Mouse (Mus musculus): ENCODE results near the gene Tuba3a. TPM values are rescaled to one million over a fixed set of nuclear protein-coding genes. Genes with fewer than 3 reads are reported as not detected.

Gene Tuba3a
- total RNA-seq, 1 experiment, result 84.8 TPM

DNA sequence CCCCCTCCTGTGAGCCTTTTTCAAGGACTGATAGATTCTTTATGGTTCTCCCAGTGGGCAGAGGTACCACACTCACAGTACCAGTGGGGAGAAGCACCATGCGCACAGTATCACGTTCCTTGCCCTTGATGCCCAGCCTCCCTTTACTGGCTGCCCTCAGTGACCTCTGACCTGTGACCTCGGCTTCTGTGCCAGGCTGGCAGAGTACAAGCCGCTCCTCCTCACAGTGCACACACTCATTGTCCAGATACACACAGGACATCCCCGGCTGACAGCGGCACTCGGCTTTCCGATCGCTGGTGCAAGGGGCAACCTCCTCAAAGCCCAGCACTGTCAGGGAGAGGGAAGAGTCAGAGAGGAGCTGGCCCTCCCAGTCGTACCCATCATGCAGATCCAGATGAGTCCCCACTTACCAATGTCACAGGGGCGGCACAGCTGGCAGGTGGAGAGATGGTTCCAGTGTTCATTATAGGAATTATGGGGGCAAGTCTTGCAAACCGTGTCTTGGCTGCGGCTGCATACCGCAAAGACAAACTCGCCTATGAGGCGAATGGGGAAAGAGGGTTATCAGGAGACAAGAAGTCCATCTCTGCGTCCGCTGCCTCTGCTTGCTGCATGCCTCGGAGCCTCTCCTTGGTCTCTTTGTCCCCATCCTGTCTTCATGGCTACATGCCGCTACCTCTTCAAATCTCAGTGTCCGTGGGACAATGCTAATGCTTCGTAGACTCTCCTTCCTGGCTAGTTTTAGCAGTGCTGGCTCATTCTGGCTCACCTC is 26.9 kb upstream of the Tuba3a start:
- in situ Hi-C loops (cut with MboI; ENCODE audit: low sequenced_read_pairs in 2 of 2, unreplicated experiment in 2 of 2), result no loop called here
- Histone ChIP-seq H3K4me1 (ENCODE audit: control insufficient read depth in 2 of 2, insufficient read depth in 2 of 2, low read length in 2 of 2, poor library complexity in 1 of 2) (peaks cover 0 to 19% of the 10 kb centered on the region in 2 experiments; a peak in 2 of 4 replicates), H3K4me3 (ENCODE audit: insufficient read depth in 1 of 2, low read depth in 1 of 2, low read length in 2 of 2, poor library complexity in 1 of 2, severe bottlenecking in 1 of 2) (peak overlapping the region; percentile 55 to 60; a peak in 3 of 4 replicates)

DNA sequence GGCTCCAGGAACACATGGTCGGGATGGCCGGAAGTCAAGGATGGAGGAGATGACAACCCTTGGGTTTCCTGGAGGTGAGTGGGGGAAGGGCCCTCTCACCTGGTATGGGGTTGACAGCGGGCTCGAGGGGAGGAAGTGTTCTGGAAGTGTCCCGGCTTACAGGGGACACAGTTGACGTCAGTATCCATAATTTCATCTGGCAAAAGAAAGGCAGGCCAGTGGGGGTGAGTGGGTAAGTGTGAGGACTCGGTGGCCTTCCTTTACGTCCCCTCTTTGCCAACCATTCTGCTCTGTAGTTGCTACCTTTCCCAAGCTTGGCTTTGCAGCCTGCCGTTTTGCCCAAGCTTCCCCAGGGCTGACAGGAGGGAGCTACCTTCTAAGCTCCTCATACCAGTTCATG is 26.3 kb upstream of the Tuba3a start:
- peaks cover 0 to 19% of the 10 kb centered on the region in 2 experiments; a peak in 2 of 4 replicates for H3K4me1 ChIP-seq (ENCODE audit: control insufficient read depth in 2 of 2, insufficient read depth in 2 of 2, low read length in 2 of 2, poor library complexity in 1 of 2)
- no peak for TF ChIP-seq MAFK (IDR thresholded peaks at IDR 0.05; ENCODE audit: insufficient read depth, low read depth, low read length)
- TF ChIP-seq ZC3H11A (IDR thresholded peaks at IDR 0.05; ENCODE audit: borderline replicate concordance, low read depth, low read length), result no peak
- no peak for TF ChIP-seq CHD2 (IDR thresholded peaks at IDR 0.05; ENCODE audit: low read depth, low read length)
- no peak for TF ChIP-seq ZNF384 (IDR thresholded peaks at IDR 0.05; ENCODE audit: low read depth, low read length)
- no peak for TF ChIP-seq HCFC1 (IDR thresholded peaks at IDR 0.05; ENCODE audit: borderline replicate concordance, insufficient read depth, low read length)
- H3K9ac ChIP-seq (ENCODE audit: insufficient read depth, low read depth, low read length, poor library complexity, severe bottlenecking), result no peak overlapping the region
- H3K36me3 ChIP-seq (ENCODE audit: control insufficient read depth, insufficient read depth, low read length, poor library complexity, severe bottlenecking), result no peaks in the 10 kb centered on the region
- no peaks in the 10 kb centered on the region for H3K9me3 ChIP-seq (ENCODE audit: control insufficient read depth, insufficient read depth, low read depth, low read length)
- no peak for DNase-seq (ENCODE audit: low read depth, low spot score)
- H3K4me3 ChIP-seq (ENCODE audit: insufficient read depth in 1 of 2, low read depth in 1 of 2, low read length in 2 of 2, poor library complexity in 1 of 2, severe bottlenecking in 1 of 2), result no peak overlapping the region
- H3K27ac ChIP-seq (ENCODE audit: insufficient read depth, low read depth, low read length, poor library complexity, severe bottlenecking), result no peak overlapping the region
- in situ Hi-C loops (cut with MboI; ENCODE audit: low sequenced_read_pairs in 2 of 2, unreplicated experiment in 2 of 2), result no loop called here

More for the DNA sequence above, 26.9 kb upstream of the Tuba3a start:
- Histone ChIP-seq H3K9ac (ENCODE audit: insufficient read depth, low read depth, low read length, poor library complexity, severe bottlenecking) (no peak overlapping the region), H3K9me3 (ENCODE audit: control insufficient read depth, insufficient read depth, low read depth, low read length) (no peaks in the 10 kb centered on the region), H3K27ac (ENCODE audit: insufficient read depth, low read depth, low read length, poor library complexity, severe bottlenecking) (no peak overlapping the region), H3K36me3 (ENCODE audit: control insufficient read depth, insufficient read depth, low read length, poor library complexity, severe bottlenecking) (no peaks in the 10 kb centered on the region)
- no peak for TF ChIP-seq MAFK (IDR thresholded peaks at IDR 0.05; ENCODE audit: insufficient read depth, low read depth, low read length)
- no peak for TF ChIP-seq ZC3H11A (IDR thresholded peaks at IDR 0.05; ENCODE audit: borderline replicate concordance, low read depth, low read length)
- no peak for TF ChIP-seq CHD2 (IDR thresholded peaks at IDR 0.05; ENCODE audit: low read depth, low read length)
- no peak for TF ChIP-seq ZNF384 (IDR thresholded peaks at IDR 0.05; ENCODE audit: low read depth, low read length)
- TF ChIP-seq HCFC1 (IDR thresholded peaks at IDR 0.05; ENCODE audit: borderline replicate concordance, insufficient read depth, low read length), result no peak
- DNase-seq (ENCODE audit: low read depth, low spot score), result no peak

DNA sequence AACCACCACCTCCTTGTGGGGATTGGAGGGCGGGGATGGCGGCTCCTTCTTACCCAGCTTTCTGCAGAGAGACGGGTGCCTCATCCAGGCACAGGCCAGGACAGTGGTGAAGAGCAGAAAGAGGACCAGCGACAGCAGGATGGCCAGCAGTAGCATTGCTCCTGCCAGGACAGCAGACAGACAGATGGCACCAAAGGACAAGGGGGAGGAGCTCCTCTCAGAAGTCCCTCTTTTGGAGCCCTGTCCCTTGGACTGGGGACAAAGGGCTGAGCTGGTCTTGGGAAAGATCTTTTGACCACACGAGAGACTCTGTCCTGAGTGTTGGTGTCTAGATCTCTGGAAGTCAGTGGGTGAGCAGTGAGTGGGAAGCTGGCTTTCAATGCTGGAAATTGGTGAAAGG is 23.6 kb upstream of the Tuba3a start:
- in situ Hi-C loops (cut with MboI; ENCODE audit: low sequenced_read_pairs in 2 of 2, unreplicated experiment in 2 of 2), result no loop called here
- Histone ChIP-seq H3K4me1 (ENCODE audit: control insufficient read depth in 2 of 2, insufficient read depth in 2 of 2, low read length in 2 of 2, poor library complexity in 1 of 2) (peaks cover 0 to 16% of the 10 kb centered on the region in 2 experiments; a peak in 2 of 4 replicates), H3K9ac (ENCODE audit: insufficient read depth, low read depth, low read length, poor library complexity, severe bottlenecking) (no peak overlapping the region), H3K27ac (ENCODE audit: insufficient read depth, low read depth, low read length, poor library complexity, severe bottlenecking) (no peak overlapping the region), H3K36me3 (ENCODE audit: control insufficient read depth, insufficient read depth, low read length, poor library complexity, severe bottlenecking) (no peaks in the 10 kb centered on the region), H3K4me3 (ENCODE audit: insufficient read depth in 1 of 2, low read depth in 1 of 2, low read length in 2 of 2, poor library complexity in 1 of 2, severe bottlenecking in 1 of 2) (0 out of 4 replicates have a peak overlapping the region, but pooled peaks of 1 of the 2 experiments have one; percentile 14), H3K9me3 (ENCODE audit: control insufficient read depth, insufficient read depth, low read depth, low read length) (no peaks in the 10 kb centered on the region)
- no peak for DNase-seq (ENCODE audit: low read depth, low spot score)
- TF ChIP-seq MAFK (IDR thresholded peaks at IDR 0.05; ENCODE audit: insufficient read depth, low read depth, low read length), result no peak
- TF ChIP-seq ZNF384 (IDR thresholded peaks at IDR 0.05; ENCODE audit: low read depth, low read length), result no peak
- TF ChIP-seq ZC3H11A (IDR thresholded peaks at IDR 0.05; ENCODE audit: borderline replicate concordance, low read depth, low read length), result no peak
- no peak for TF ChIP-seq CHD2 (IDR thresholded peaks at IDR 0.05; ENCODE audit: low read depth, low read length)
- TF ChIP-seq HCFC1 (IDR thresholded peaks at IDR 0.05; ENCODE audit: borderline replicate concordance, insufficient read depth, low read length), result no peak

- Histone ChIP-seq H3K9me3 (ENCODE audit: control insufficient read depth, insufficient read depth, low read depth, low read length) (no peaks in the 10 kb centered on the region), H3K36me3 (ENCODE audit: control insufficient read depth, insufficient read depth, low read length, poor library complexity, severe bottlenecking) (no peaks in the 10 kb centered on the region), H3K4me3 (ENCODE audit: insufficient read depth in 1 of 2, low read depth in 1 of 2, low read length in 2 of 2, poor library complexity in 1 of 2, severe bottlenecking in 1 of 2) (peak overlapping the region; percentile 14 to 34; a peak in 2 of 4 replicates), H3K27ac (ENCODE audit: insufficient read depth, low read depth, low read length, poor library complexity, severe bottlenecking) (no peak overlapping the region), H3K9ac (ENCODE audit: insufficient read depth, low read depth, low read length, poor library complexity, severe bottlenecking) (no peak overlapping the region; the same call in 1 of the 2 replicates), H3K4me1 (ENCODE audit: control insufficient read depth in 2 of 2, insufficient read depth in 2 of 2, low read length in 2 of 2, poor library complexity in 1 of 2) (peaks cover 0 to 11% of the 10 kb centered on the region in 2 experiments; a peak in 2 of 4 replicates)
- peak; percentile 63 for DNase-seq (ENCODE audit: low read depth, low spot score)
- in situ Hi-C loops (cut with MboI; ENCODE audit: low sequenced_read_pairs in 2 of 2, unreplicated experiment in 2 of 2), result no loop called here
- no peak for TF ChIP-seq HCFC1 (IDR thresholded peaks at IDR 0.05; ENCODE audit: borderline replicate concordance, insufficient read depth, low read length)
- no peak for TF ChIP-seq ZC3H11A (IDR thresholded peaks at IDR 0.05; ENCODE audit: borderline replicate concordance, low read depth, low read length)
- TF ChIP-seq ZNF384 (IDR thresholded peaks at IDR 0.05; ENCODE audit: low read depth, low read length), result no peak
- TF ChIP-seq MAFK (IDR thresholded peaks at IDR 0.05; ENCODE audit: insufficient read depth, low read depth, low read length), result no peak
- TF ChIP-seq CHD2 (IDR thresholded peaks at IDR 0.05; ENCODE audit: low read depth, low read length), result no peak
Measured at GRCm38 (mm10) chr6:125308921-125309320, 23.1 kb upstream of the Tuba3a start.

Measured in ES-E14 (cell line).